Mouse (Mus musculus): ENCODE measurements around the gene Tmem222. TPM values are rescaled to one million over a fixed set of nuclear protein-coding genes. Genes with fewer than 3 reads are reported as not detected.

Gene Tmem222
- polyA plus RNA-seq, 1 experiment from 2014 or later, result 57.5 TPM

Other genes starting within 250 kb of the Tmem222 start
- gene Wasf2, start 147.3 kb downstream of the Tmem222 start, polyA plus RNA-seq (2014; fragmentation: Nextera tagmentation; extraction: Ambion mirVana), result 37.3 and 55.8 TPM in 2 replicates
- 0.27 and 0.77 TPM in 2 replicates for gene Cd164l2, start 65.7 kb downstream of the Tmem222 start, polyA plus RNA-seq (2014; fragmentation: Nextera tagmentation; extraction: Ambion mirVana)
- gene Gpr3, start 65.3 kb downstream of the Tmem222 start, polyA plus RNA-seq (2014; fragmentation: Nextera tagmentation; extraction: Ambion mirVana), result 0.37 and 0.61 TPM in 2 replicates
- gene Map3k6, start 37.0 kb downstream of the Tmem222 start, polyA plus RNA-seq (2014; fragmentation: Nextera tagmentation; extraction: Ambion mirVana), result 1.5 and 1.7 TPM in 2 replicates
- gene Sytl1, start 14.7 kb downstream of the Tmem222 start, polyA plus RNA-seq (2014; fragmentation: Nextera tagmentation; extraction: Ambion mirVana), result 0.11 and 0.42 TPM in 2 replicates
- 13.3 and 15.5 TPM in 2 replicates for gene Wdtc1, start 75.7 kb upstream of the Tmem222 start, polyA plus RNA-seq (2014; fragmentation: Nextera tagmentation; extraction: Ambion mirVana)
- 4.8 and 7.0 TPM in 2 replicates for gene Slc9a1, start 91.9 kb upstream of the Tmem222 start, polyA plus RNA-seq (2014; fragmentation: Nextera tagmentation; extraction: Ambion mirVana)
- 0.47 and 0.83 TPM in 2 replicates for gene Tent5b, start 202.3 kb upstream of the Tmem222 start, polyA plus RNA-seq (2014; fragmentation: Nextera tagmentation; extraction: Ambion mirVana)
- 0.94 and 1.4 TPM in 2 replicates for gene Trnp1, start 220.8 kb upstream of the Tmem222 start, polyA plus RNA-seq (2014; fragmentation: Nextera tagmentation; extraction: Ambion mirVana)
- 0.77 and 0.80 TPM in 2 replicates for gene Kdf1, start 241.2 kb upstream of the Tmem222 start, polyA plus RNA-seq (2014; fragmentation: Nextera tagmentation; extraction: Ambion mirVana)

Data from heart, embryonic 11.5 days (tissue).